Mouse (Mus musculus): ENCODE measurements around the gene Pip4k2a.
"Not testable (repeated sequence)": the region's sequence is repeated elsewhere in the genome, so short reads cannot be mapped to it uniquely, and the experiment has no call there.

Gene Pip4k2a

DNA sequence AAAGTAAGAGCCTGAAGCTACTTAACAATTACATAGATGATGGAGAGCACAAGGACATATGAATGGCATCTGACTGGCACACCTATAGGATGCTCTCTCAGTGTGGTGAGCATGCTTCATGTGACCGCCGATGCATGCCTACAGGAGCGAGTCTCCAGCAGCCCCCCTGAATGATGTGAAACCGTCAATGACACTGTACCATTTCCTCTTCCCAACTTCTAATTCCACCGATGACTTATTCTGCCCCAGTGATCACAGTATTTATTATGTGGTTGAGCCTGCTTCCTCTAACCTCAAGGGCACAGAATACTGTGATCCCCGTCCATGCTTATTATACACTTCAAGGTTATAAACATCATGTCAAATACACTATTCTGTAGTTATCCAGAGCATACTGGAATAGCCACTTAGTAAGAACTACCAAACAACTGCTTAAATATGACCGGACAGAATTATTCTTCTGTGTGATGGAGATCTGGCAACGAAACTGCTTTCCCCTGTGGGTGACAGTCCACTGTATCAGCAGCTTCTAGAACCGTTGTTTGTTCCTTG is 74.8 kb downstream of the Pip4k2a start:
- no peak for DNase-seq

DNA sequence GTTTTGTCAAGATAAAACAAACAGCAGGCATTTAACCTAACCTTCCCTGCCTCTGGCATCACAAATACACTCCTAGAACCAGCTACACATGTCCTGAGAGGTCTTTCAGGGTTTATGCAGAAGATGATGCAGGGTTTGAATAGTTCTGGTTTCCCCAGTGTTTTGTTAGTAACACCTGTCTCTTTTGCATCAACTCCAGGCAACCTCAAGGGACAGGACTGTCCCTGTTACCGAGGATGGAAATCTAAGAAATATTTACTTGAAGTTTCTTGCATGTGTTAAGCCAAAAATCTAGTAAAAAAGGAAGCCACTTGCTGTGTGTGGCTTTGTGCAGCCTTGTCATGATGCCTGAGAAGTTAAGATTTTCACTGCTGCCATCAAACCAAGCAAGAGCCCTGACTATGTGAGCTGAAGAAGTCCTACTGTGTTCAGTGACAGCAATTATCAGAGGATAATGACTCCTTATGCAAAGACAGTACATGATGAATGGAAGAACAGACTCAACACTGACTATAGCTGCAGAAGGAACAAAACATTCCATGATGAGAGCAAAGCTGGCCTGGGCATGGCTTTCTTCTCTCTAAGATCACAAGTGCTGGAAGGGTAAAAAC is 76.3 kb downstream of the Pip4k2a start:
- no peak for DNase-seq

DNA sequence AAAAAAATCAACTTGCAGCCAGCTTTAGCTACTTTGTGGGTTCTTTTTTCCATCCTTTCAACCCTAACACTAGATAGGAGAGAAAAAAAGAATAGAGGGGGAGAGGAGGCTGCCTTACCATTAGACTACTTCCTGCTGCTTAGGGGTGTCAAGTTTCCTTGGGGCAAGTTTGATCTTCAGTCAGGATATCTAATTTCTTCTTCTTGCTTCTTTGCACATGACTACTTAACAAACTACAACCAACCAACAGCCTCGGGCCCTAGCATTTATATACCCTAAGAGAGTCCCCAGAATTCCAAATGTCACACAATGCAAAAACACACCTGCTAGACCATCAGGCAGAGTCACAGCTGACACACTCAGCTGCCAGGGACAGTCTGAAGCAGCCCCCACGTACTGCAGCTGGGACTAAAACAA is 77.5 kb downstream of the Pip4k2a start:
- DNase-seq = no peak

DNA sequence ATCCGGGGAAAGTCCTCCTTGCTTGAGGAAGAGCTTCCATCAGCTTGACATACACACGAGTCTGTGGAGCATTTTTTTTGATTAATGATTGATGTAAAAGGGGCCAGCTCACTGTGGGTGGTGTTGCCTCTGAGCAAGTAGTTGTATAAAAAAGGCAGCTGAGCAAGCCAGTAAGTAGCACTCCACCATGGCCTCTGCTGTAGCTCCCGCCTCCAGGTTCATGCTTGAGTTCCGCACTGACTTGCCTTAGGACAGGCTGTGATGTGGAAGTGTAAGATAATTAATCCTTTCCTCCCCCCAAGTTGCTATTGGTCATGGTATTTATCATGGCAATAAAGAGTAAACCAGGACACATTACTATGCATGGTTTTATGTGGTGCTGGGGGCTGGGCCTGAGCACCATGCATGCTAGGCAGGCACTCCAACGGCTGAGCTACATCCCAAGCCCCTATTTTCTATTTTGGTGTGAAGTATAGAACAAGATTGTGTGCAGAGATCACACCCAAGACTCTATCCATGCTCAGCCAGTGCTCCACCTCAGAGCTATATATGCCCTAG is 78.0 kb downstream of the Pip4k2a start:
- no peak for DNase-seq

DNA sequence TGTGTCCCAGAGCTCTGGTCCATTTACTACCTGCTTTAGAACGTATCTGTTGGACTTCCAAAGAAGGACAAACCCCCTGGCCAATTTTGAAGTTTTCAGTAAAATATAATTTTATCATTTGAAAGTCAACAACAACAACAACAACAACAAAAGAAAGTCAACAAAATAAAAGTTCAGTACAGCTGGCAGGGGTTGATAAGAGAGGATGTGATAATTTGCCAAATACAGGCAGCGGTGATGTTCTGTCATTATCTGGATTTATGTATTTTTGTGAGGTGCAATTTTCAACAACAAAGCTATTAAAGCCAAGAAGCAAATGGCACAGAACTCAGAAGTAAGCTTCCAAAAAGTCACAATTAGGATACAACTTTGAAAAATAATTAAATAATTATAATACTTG is 80.1 kb downstream of the Pip4k2a start:
- DNase-seq = no peak

DNA sequence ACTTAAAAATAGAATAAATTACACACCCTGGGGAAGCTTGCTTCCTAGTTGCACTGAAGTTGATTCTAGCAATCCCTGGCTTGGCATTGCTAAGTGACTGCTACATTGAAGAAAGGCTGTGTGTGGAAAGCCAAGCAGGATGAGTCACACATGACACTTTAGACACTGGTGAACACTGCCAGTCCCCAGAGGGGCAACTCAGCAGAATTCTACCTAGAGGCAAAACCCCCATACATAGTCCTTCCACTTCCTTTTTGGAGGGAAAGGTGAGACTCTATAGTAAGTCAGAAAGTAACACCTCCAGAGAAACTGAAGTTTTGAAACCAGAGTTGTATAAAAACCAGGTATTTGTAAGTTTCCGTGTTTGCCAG is 80.6 kb downstream of the Pip4k2a start:
- no peak for DNase-seq

DNA sequence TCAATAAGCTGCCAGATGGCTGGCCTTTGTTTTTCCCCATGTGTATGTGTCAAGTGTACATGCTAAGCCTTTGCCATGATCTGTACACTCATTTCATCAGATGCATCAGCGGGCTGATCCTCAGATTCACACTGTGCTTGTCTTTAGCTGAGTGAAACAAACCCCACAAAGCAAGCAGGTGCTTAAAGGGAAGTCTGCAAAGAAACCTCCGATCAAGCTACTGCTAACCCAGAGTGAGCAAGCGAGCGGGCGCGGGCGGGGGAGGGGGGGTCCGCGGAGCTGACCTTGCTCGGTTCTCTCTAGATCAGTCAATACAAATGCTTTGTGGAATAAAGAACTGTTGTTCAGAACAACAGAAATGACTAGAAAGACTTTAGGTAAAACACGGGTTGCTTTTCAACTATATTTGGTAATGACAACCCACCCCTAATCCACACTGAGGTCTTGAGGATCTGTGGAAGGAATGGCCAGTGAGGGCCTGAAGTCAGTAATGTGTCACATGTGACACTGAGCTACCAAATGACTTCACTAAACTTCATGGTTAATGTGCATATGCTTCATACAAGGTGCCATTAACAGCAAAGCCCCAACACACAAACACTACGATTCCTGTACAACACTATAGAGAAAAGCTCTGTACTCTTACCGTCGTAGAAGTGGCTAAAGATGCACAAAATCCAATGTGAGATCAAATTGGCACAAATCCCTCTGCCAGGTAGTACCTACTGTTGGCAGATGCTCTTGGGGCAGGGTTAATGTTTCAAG is 81.1 kb downstream of the Pip4k2a start:
- DNase-seq = peak; percentile 46 to 48

DNA sequence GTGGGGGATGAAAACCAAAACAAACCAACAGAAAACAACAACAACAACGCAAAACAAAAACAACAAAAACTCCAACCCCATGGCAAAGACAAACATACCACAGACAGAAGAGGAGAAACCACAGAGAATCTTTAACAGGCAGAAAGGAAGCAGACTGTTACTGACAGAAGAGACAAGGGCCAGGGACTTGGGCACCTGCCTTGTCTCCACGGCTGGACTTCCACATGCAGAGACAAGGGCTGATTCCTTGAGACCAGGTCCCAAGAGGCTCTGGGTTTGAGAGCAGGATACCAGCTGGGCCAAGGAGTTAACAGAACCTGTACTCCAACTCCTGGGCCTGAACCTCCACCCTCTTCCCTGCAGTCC is 81.9 kb downstream of the Pip4k2a start:
- DNase-seq = no peak

DNA sequence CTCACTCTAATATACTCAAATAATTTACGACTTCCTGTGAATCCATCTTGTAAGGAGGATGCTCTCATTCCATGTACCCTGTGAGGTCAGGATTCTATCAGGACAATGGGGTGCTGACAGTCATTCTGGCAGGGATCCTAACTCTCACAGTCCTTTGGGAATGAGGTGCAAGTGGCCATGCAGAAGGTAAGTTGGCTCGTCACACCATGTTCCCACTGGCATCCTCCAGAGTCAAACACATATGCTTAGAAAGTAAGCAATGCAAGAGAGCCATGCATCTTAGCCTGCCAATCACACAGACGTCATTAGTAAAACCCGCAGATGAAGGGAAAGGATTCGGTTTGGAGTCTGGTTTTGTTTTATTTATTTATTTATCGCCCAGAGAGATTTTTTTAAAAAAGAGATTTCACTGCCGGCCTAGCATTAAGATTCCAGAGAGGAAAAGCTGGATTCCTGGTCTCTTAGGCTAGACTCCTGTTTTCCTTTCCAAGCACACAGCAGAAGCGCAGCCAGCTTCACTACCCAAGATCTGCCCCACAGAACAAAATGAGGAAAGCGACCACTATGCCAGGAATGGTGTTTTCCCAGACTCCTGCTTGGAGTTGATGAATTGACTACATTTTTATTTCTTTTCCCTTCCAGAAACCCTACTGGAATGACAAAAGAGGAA is 82.4 kb downstream of the Pip4k2a start:
- DNase-seq = no peak

DNA sequence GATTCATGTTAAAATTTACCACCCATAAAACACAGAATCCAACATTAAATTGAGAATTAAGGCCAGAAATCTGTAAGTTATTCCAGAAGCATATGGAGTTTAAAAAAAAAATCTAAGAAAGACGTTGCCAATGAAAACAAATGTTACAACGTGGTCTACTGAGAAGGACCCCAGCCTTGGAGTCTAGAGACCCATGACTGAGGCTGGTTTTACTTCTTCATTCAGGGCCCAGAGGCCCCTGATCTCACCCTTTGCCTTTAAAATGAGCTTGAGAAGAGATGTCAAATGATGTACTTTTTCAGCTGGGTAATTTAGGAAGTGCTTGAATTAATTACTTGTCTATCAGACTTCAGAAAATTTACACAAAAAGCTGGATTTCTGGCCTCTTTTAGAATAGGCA is 83.2 kb downstream of the Pip4k2a start:
- no peak for DNase-seq

DNA sequence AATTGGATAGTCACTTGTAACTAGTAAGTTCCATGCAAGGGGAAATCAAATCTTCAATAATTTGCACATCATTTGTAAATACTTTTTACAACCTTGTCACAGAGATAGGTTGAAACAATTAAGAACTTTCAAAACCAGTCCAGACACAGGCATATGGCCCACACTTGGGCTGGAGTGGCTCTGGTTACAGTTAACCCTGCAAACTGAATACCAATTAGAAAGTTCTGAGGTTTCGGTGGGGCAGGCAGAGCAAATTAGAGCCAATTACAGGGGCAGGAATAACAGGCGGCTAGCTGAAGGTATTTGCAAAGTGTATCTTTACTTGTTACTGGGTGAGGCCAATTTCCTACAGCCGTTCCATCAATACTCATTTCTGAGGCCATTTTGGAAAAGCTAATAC is 84.3 kb downstream of the Pip4k2a start:
- no peak for DNase-seq

DNA sequence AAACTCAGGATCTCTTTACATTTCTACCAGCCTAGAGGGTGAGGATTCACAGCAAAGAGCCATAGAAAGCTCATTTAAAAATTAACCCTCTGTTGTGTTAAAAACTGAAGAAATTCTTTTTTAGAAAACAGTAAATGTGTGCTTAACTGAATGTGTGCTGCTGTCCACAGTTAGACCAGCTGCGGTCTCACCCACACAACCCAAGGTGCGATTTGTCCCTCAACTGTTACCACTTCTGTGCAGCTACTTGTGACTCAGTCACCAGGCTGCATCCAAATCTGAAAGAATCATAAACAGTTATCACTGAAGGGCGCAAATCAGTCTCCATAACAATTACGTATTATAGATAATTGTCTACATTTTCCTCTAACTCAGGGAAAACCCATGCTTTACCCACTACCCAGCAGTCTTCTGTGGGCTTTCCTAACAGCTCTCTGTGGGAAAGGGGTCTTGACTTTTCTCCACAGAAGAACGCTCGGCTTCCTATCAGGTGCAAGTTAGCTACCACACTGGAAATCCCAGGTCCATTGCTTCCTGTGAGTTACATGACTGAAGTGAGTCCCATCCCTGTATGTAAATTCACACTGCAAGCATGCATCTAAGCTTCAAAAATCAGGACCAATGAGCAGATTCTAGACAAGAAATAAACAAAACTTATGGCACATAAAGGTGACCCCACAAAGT is 86.5 kb downstream of the Pip4k2a start:
- DNase-seq = no peak

DNA sequence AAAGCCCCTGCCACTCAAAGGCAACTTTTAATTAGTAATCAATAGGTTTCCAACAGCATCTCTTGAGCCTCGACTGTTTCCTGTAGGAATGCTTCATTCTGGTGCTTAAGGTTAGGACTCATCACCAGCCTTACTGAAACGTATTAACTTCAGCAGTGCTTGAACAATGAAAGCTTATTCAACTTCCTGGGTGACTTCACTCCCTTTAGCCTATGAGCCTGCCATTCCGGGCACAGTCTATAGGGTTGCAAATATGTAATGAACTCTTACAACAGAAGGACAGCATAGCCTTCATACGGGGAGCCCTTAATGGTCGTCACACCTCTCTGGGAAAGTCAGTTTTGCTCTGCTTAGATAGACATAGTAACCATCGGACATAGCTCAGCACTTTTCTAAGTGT is 87.7 kb downstream of the Pip4k2a start:
- DNase-seq = no peak

DNA sequence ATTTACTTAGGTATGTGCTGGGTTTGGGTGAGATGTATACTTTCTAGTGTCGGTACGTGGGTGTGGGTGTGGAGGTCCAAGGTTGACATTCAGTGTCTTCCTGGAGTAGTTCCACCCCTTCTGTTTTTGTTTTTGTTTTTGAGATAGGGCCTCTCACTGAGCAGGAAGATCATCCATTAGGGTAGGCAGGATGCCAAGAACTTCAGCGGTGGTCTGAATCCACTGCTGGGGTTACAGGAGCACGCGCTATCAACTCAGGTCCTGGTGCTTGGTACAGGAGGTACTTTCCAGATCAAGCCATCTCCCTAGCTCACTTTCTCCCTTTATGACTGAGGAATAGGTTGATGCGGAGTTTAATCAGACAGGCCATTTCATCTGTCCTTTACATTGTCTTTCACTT is 88.2 kb downstream of the Pip4k2a start:
- DNase-seq = no peak

DNA sequence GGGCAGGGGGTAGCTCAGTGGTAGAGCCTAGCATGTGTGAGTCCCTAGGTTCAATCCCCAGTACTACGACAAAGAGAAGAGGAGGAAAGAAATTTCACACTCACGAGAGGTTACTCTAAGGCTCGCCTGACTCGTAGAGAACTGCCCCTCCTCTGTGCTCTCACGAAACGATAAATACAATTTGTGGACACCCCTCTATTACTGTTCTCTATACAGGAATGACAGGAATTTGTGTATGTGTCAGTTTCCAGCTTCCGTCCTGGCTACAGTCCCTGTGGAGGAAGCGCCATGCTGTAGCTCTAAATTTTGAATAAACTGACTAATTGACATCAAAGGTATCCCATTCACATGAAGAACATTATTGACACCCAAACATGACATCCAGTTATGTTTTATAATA is 90.7 kb downstream of the Pip4k2a start:
- DNase-seq = no peak

DNA sequence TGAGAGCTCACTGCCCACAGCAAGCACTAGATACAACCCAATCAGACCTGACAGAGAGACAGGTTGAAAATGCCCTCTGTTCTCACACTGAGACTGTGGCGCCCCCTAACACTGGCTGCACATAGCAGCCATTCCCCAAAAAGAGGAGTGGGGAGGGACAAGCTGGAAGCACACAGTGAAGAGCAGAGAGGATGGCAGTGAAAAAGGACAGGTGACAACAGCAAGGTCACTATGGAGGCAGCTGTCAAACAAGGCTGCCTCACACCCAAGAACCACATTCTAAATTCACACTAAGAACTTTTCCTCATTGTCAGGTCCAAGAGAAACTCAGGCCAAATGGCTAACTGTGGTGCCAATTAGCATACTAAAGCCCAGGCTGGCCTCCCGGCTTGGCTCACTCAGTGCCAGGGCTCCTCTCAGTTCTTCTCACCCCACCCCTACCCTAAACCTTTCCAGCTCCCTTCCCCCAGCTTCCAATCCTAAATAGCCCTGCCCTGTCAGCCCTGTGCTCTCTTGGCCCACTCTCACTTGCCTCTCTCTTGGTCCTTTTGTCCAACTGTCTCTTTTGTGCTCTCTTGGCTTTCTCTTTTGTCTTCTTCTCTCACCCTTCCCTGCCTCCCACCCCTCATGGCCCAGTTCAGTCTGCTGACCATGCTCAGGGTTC is 91.4 kb downstream of the Pip4k2a start:
- DNase-seq = no peak

DNA sequence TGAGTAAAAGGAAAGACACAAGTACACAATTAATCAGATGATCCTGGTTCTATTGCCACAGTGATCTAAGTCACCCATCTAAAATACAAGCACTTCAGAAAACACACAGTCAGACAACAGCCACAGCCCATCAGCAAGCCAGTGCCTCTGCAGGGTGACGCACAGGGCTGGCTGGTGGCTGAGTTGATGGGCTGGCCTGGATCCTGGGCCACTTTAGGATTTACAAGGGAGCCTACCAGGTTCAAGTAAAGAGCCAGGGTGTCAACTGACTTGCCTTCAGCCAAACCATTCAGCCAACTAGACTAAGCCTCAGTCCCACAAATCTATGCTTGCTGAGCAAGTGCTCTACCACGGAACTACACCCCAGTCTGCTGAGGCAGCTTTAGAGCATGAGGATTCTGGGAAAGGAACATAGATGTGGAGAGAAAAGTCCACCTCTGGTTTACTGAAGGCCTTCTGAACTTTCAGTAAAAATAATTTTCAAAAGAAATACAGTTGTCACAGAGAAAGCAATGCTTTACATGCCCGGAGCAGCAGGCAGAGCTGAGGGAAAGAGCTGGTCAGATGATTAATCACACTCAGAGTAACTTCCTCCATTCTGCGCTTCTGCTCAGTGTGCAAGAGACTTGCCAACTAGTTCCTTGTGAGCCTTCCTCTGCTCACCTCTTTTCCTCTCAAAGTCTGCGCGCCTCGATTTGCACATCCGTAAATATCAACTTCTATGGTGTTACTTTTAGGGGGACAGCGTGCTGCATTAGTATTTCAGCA is 94.4 kb downstream of the Pip4k2a start:
- DNase-seq = no peak

DNA sequence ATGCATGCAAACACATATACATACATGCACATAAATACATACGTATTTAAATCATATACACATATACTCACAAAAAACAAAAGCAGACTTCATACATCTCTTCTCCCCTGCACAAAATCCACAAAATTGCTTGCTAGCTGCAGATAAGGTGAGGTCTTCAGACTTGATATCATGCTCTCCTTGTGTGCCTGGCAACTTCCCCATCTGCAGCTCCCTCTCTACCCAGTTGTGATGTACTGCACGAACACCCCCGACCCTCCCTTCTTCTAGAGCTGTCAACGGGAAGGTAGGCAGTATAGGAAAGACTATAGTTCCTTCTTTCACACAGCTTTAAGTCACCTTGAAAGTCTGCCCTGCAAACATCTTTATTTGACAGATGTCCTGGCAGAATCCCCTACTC is 96.8 kb downstream of the Pip4k2a start:
- no peak for DNase-seq

DNA sequence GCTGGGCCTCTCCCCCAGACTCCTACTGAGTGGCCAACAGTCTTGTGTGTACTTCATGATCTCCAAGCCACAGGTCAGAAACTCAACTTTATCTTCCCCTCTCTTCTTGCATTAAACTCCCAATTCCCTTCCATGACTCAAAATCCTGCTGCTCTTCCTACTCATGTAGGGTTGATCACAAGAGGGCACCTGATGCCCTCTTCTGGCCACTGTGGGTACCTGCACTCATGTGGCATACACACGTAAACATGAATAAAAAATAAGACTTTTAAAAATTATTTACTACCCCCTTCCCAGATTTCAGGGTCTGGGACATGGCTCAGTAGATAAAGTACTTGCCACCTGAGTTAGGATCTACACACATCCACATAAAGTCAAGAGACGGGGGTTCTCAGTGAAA is 97.3 kb downstream of the Pip4k2a start:
- no peak for DNase-seq

DNA sequence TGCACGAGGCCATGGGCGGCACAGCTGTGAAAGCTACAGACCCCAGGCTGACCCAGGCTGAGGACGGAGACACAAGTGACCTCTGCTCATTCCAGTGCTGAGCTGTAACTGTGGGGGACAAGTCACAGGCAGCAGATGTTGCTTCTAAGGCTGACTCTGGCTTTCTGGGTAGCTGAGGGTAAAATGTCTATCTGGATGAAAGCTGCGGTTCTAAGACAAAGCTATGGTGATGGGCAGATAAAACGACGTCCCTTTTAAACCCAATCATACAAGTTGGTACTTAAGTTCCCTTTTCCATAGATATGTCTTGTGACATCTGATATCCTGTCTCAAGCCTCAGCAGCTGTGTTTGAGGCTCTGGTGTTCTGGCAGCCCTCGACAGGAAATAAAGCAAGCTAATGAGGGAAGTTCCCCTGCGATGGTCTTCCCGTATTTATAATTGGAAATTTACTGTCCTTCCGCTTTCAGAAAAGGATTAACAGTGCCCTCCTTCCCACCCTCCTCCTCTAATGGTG is 100.1 kb downstream of the Pip4k2a start:
- no peak for DNase-seq

DNA sequence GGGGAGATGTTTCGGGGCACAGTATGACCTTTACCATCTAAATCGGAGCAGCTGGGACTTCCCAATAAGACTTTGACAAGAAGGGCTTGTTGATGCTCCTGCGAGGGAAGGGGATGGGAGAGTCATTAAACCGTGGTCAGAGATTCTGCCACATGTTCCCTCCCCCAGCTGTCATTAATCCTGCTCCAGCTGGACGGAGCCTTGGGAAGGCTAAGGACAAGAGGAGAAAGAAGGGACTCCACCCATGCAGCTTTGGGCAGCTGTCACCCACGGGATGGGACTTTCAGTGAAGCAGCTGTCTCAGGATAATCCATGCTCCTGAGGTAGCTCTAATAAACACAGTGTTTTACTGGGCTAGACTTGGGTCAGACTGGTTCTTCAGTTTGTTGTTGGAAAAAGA is 101.9 kb downstream of the Pip4k2a start:
- DNase-seq = no peak

DNA sequence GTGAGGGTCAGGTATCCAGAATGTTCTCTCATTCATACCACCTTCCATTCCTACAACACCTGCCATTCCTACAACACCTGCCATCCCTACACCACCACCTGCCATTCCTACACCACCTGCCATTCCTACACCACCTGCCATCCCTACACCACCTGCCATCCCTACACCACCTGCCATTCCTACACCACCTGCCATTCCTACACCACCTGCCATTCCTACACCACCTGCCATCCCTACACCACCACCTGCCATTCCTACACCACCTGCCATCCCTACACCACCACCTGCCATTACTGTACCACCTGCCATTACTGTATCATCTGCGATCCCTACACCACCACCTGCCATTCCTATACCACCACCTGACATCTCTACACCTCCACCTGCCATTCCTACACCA is 104.6 kb downstream of the Pip4k2a start:
- not testable (repeated sequence) for DNase-seq

Measured in thymus, postnatal 36 days (tissue).